In the genomic region with DNA sequence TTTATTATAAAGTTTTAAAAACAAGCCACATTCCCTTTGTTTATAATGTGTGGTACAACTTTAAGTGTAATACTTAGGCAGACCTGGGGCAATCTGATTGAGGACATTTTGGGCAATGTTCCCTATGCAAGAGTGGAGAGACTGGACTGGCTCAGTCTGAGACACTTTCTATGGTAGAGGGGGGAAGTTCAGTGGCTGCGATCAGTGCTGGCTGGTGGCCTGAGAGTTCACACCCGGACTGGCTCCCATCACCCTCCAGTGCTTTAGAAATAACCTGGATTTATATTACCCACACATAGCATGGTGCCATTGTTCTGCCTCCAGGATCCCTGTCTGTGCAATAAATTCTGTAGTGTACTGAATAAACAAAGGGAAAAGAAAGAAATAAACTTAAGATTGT, we compare ENCODE assay signal across 12 mouse cellular contexts. TPM values are rescaled to one million over a fixed set of nuclear protein-coding genes. Genes with fewer than 3 reads are reported as not detected.
DNase-seq lines count a peak whose midpoint lies in the region; ATAC-seq and TF ChIP-seq lines count a peak whose summit lies in the region.
"Had no signal": no experiment of that assay in that cellular context is flagged by ENCODE, and none has a peak within 500 bp of the region (broad histone marks: within the 10 kb centered on the region; RNA-seq: fewer than 3 reads in every experiment).

No protein-coding gene starts in this region.

- no peaks in the 10 kb centered on the region for H3K27me3 ChIP-seq in heart, embryonic 14.5 days (ENCODE audit: control insufficient read depth, insufficient read depth, low read length)
- no peaks in the 10 kb centered on the region for H3K27me3 ChIP-seq in lung, postnatal 0 days (replicated peaks; ENCODE audit: insufficient read depth, low read length)
- H3K27me3 ChIP-seq in stomach, embryonic 15.5 days (replicated peaks), result no peaks in the 10 kb centered on the region
- no peaks in the 10 kb centered on the region for H3K27me3 ChIP-seq in cerebellum, adult 2 months (ENCODE audit: control insufficient read depth, insufficient read depth, low read length)
- H3K27me3 ChIP-seq in forebrain, embryonic 13.5 days, result no peaks in the 10 kb centered on the region

- no peak for TF ChIP-seq CTCF in lung, postnatal 0 days (IDR thresholded peaks at IDR 0.05)
- no peak for TF ChIP-seq CTCF in cerebellum, adult 2 months (IDR thresholded peaks at IDR 0.05; ENCODE audit: borderline replicate concordance, insufficient read depth, low read depth, low read length)

- H3K27ac ChIP-seq in heart, embryonic 14.5 days (replicated peaks in 1 of 2; ENCODE audit: control insufficient read depth in 1 of 2, insufficient read depth in 1 of 2, low read depth in 2 of 2, low read length in 2 of 2), result peak overlapping the region in 1 of 2 experiments; percentile 93; a peak in 2 of 4 replicates
- H3K27ac ChIP-seq in lung, postnatal 0 days (ENCODE audit: low read length), result peak overlapping the region; percentile 97
- H3K27ac ChIP-seq in stomach, embryonic 15.5 days, result peak overlapping the region; percentile 96
- H3K27ac ChIP-seq in cerebellum, adult 2 months (ENCODE audit: insufficient read depth, low read length), result no peak overlapping the region
- H3K27ac ChIP-seq in forebrain, embryonic 13.5 days, result no peak overlapping the region

- WGBS in heart, embryonic 14.5 days, result 67% methylated on average over 2 of the region's 2 CpGs
- 26% methylated on average over 2 of the region's 2 CpGs for WGBS in lung, postnatal 0 days
- WGBS in stomach, embryonic 15.5 days, result 47% methylated on average over 2 of the region's 2 CpGs
- 47% methylated on average over 2 of the region's 2 CpGs for WGBS in cerebellum, adult 2 months
- WGBS in forebrain, embryonic 13.5 days, result 80% methylated on average over 2 of the region's 2 CpGs

- H3K4me3 ChIP-seq in heart, embryonic 14.5 days (ENCODE audit: control insufficient read depth in 1 of 2, insufficient read depth in 1 of 2, low read depth in 1 of 2, low read length in 2 of 2), result no peak overlapping the region
- H3K4me3 ChIP-seq in lung, postnatal 0 days (ENCODE audit: low read depth, low read length), result no peak overlapping the region
- no peak overlapping the region; the same call in 1 of the 2 replicates for H3K4me3 ChIP-seq in stomach, embryonic 15.5 days (replicated peaks)
- no peak overlapping the region for H3K4me3 ChIP-seq in cerebellum, adult 2 months (replicated peaks; ENCODE audit: insufficient read depth, low read depth, low read length)
- no peak overlapping the region for H3K4me3 ChIP-seq in forebrain, embryonic 13.5 days

- no peaks in the 10 kb centered on the region for H3K9me3 ChIP-seq in heart, embryonic 14.5 days (ENCODE audit: control insufficient read depth, low read length)
- H3K9me3 ChIP-seq in lung, postnatal 0 days (ENCODE audit: low read length), result no peaks in the 10 kb centered on the region
- H3K9me3 ChIP-seq in stomach, embryonic 15.5 days, result no peaks in the 10 kb centered on the region
- H3K9me3 ChIP-seq in forebrain, embryonic 13.5 days (replicated peaks), result 0 out of 2 replicates have a peak, but pooled peaks cover 7% of the 10 kb centered on the region

- DNase-seq in heart, postnatal 4 days, result no peak
- DNase-seq in lung, postnatal 0 days (ENCODE audit: low spot score), result peak; percentile 28
- DNase-seq in lung, postnatal 14 days, result no peak
- peak; percentile 12 for DNase-seq in induced T-regulatory cell, adult 2 months (ENCODE audit: low read depth)
- no peak for DNase-seq in cerebellum, adult 2 months
- DNase-seq: adrenal gland, postnatal 10 days; cerebellum, adult 11-12 months; kidney, adult 18-20 months; right cerebral cortex, postnatal 25 days had no signal

- no peak overlapping the region for H3K9ac ChIP-seq in heart, embryonic 14.5 days (ENCODE audit: low read length)
- H3K9ac ChIP-seq in lung, postnatal 0 days (replicated peaks; ENCODE audit: low read depth), result no peak overlapping the region
- H3K9ac ChIP-seq in stomach, embryonic 15.5 days, result no peak overlapping the region
- H3K9ac ChIP-seq in forebrain, embryonic 13.5 days, result no peak overlapping the region

- no peak for ATAC-seq in heart, embryonic 14.5 days (ENCODE audit: insufficient number of reproducible peaks, insufficient read depth, low FRiP score, low read depth)
- ATAC-seq in lung, postnatal 0 days, result no peak
- no peak for ATAC-seq in stomach, embryonic 15.5 days (ENCODE audit: insufficient read depth, low FRiP score, low read depth)
- ATAC-seq in forebrain, embryonic 13.5 days, result no peak

- no peaks in the 10 kb centered on the region for H3K36me3 ChIP-seq in heart, embryonic 14.5 days (ENCODE audit: control insufficient read depth, insufficient read depth, low read length)
- no peaks in the 10 kb centered on the region for H3K36me3 ChIP-seq in lung, postnatal 0 days (ENCODE audit: insufficient read depth, low read length)
- H3K36me3 ChIP-seq in stomach, embryonic 15.5 days, result peaks cover 5% of the 10 kb centered on the region; the same call in 1 of the 2 replicates
- H3K36me3 ChIP-seq in forebrain, embryonic 13.5 days (ENCODE audit: poor library complexity, severe bottlenecking), result no peaks in the 10 kb centered on the region

- H3K4me1 ChIP-seq in heart, embryonic 14.5 days (ENCODE audit: control insufficient read depth in 2 of 2, insufficient read depth in 2 of 2, low read length in 2 of 2), result peaks cover 12 to 31% of the 10 kb centered on the region in 2 experiments
- H3K4me1 ChIP-seq in lung, postnatal 0 days (ENCODE audit: insufficient read depth, low read depth, low read length), result peaks cover 17% of the 10 kb centered on the region; the same call in 1 of the 2 replicates
- H3K4me1 ChIP-seq in stomach, embryonic 15.5 days, result peaks cover 28% of the 10 kb centered on the region
- peaks cover 6% of the 10 kb centered on the region; the same call in 1 of the 2 replicates for H3K4me1 ChIP-seq in cerebellum, adult 2 months (ENCODE audit: control insufficient read depth, insufficient read depth, low read length)
- peaks cover 24% of the 10 kb centered on the region for H3K4me1 ChIP-seq in forebrain, embryonic 13.5 days

- no peak for TF ChIP-seq EP300 in lung, postnatal 0 days (IDR thresholded peaks at IDR 0.05)

- peak overlapping the region; percentile 72; the same call in 1 of the 2 replicates for H3K4me2 ChIP-seq in heart, embryonic 14.5 days (ENCODE audit: low read length)
- 0 out of 2 replicates have a peak overlapping the region, but pooled peaks have one; percentile 57 for H3K4me2 ChIP-seq in lung, postnatal 0 days (replicated peaks; ENCODE audit: low read depth, low read length)
- H3K4me2 ChIP-seq in stomach, embryonic 15.5 days, result peak overlapping the region; percentile 49
- no peak overlapping the region for H3K4me2 ChIP-seq in forebrain, embryonic 13.5 days

- TF ChIP-seq POLR2A in cerebellum, adult 2 months (IDR thresholded peaks at IDR 0.05; ENCODE audit: borderline replicate concordance, insufficient read depth, low read length), result no peak

RNA-seq across cellular contexts. Expression of gene Traf3ip2, which starts 0.6 kb away (rescaled TPM):
- 10.2 and 10.8 TPM in 2 replicates for polyA plus RNA-seq in heart, embryonic 14.5 days (2014; fragmentation: Nextera tagmentation; extraction: Ambion mirVana)
- total RNA-seq in heart, postnatal 4 days (2021), result 1 to 10 TPM; 7.1 to 7.3 TPM
- 30.6 and 31.7 TPM in 2 replicates for polyA plus RNA-seq in lung, postnatal 0 days (2015; fragmentation: Nextera tagmentation; extraction: Ambion mirVana)
- polyA plus RNA-seq in stomach, embryonic 15.5 days (2015; fragmentation: Nextera tagmentation; extraction: Ambion mirVana), result 29.0 and 29.6 TPM in 2 replicates
- 5.7 and 6.9 TPM in 2 replicates for polyA plus RNA-seq in cerebellum, adult 2 months (2012; rRNA removed)
- 3.6 and 4.6 TPM in 2 replicates for polyA plus RNA-seq in forebrain, embryonic 13.5 days (2015; fragmentation: Nextera tagmentation; extraction: Ambion mirVana)

Comparison
In these comparisons a context has a peak if more than half of its experiments do, and no peak if none do; other contexts are left out.
1. DNase-seq: peak in lung, postnatal 0 days (single experiment) and induced T-regulatory cell, adult 2 months (single experiment); none in heart, postnatal 4 days (single experiment), lung, postnatal 14 days (single experiment) and cerebellum, adult 2 months (0 of 2).
2. H3K27ac ChIP-seq: peak in lung, postnatal 0 days (single experiment) and stomach, embryonic 15.5 days (single experiment); none in cerebellum, adult 2 months (single experiment) and forebrain, embryonic 13.5 days (single experiment).